Mouse (Mus musculus): Measurements from ENCODE around the gene Tax1bp1. TPM values are rescaled to one million over a fixed set of nuclear protein-coding genes. Genes with fewer than 3 reads are reported as not detected.
"Not testable (repeated sequence)": the region's sequence is repeated elsewhere in the genome, so short reads cannot be mapped to it uniquely, and the experiment has no call there.

The Tax1bp1 gene
- polyA plus RNA-seq, 1 experiment: 46.7 TPM

DNA sequence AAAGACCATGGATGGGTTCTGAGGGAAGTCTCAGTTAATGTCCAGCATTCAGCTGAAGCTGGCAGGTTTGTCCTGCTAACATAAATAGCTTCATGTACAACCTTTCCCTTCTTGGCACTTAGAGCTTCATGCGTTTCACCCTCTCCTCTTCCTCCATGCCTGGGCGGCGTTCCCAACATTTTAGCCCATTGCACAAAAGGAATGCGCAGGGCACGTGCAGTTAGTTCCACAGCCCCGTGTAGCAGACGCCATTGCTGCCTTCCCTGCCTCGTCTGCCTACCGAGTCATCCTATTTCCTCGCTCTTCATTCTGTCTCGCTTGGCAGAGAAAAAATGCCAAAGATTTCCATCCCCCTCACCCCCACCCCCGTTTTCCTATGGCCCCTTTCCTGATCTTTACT is 39.0 kb upstream of the Tax1bp1 start:
- DNase-seq: no peak
- WGBS: 94% methylated on average over 12 of the region's 12 CpGs
- Histone ChIP-seq H3K27ac (ENCODE audit: control insufficient read depth, insufficient read depth, low read length) (no peak overlapping the region), H3K4me1 (replicated peaks; ENCODE audit: control insufficient read depth, insufficient read depth, low read length) (peaks cover 7% of the 10 kb centered on the region), H3K4me3 (ENCODE audit: control insufficient read depth, insufficient read depth, low read length) (no peak overlapping the region), H3K27me3 (ENCODE audit: control insufficient read depth, insufficient read depth, low read length) (no peaks in the 10 kb centered on the region), H3K36me3 (ENCODE audit: control insufficient read depth, insufficient read depth, low read length) (no peaks in the 10 kb centered on the region)
- TF ChIP-seq CTCF (IDR thresholded peaks at IDR 0.05; ENCODE audit: borderline replicate concordance, control insufficient read depth, extremely low read depth, insufficient read depth, low read length, poor library complexity) (no peak), POLR2A (IDR thresholded peaks at IDR 0.05; ENCODE audit: control insufficient read depth, extremely low read depth, insufficient read depth, low read length, poor library complexity) (no peak)

GRCm38 (mm10) chr6:52675222-52675921 is 38.2 kb upstream of the Tax1bp1 start:
- no peak for DNase-seq
- H3K27ac ChIP-seq (ENCODE audit: control insufficient read depth, insufficient read depth, low read length): no peak overlapping the region
- 68% methylated on average over 4 of the region's 4 CpGs for WGBS

DNA sequence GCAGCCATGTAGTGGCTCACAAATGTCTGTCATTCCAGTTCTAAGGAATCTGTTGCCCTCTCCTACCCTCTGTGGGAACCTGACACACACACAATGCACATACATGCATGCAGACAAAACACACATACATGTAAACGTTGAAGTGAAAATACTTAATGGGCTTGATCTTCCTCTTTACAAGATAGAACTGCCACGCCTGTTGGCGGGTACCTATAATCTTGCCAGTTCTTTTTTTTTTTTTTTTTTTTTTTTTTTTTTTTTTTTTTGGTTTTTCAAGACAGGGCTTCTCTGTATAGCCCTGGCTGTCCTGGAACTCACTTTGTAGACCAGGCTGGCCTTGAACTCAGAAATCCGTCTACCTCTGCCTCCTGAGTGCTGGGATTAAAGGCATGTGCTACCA is 36.0 kb upstream of the Tax1bp1 start:
- not testable (repeated sequence) for H3K36me3 ChIP-seq (ENCODE audit: control insufficient read depth, insufficient read depth, low read length); H3K4me1 ChIP-seq (replicated peaks; ENCODE audit: control insufficient read depth, insufficient read depth, low read length); DNase-seq; H3K27ac ChIP-seq (ENCODE audit: control insufficient read depth, insufficient read depth, low read length); H3K4me3 ChIP-seq (ENCODE audit: control insufficient read depth, insufficient read depth, low read length); H3K27me3 ChIP-seq (ENCODE audit: control insufficient read depth, insufficient read depth, low read length)
- 73% methylated on average over 4 of the region's 4 CpGs for WGBS

More at GRCm38 (mm10) chr6:52675222-52675921, 38.2 kb upstream of the Tax1bp1 start:
- Histone ChIP-seq H3K4me3 (ENCODE audit: control insufficient read depth, insufficient read depth, low read length) (no peak overlapping the region), H3K27me3 (ENCODE audit: control insufficient read depth, insufficient read depth, low read length) (no peaks in the 10 kb centered on the region), H3K36me3 (ENCODE audit: control insufficient read depth, insufficient read depth, low read length) (no peaks in the 10 kb centered on the region), H3K4me1 (replicated peaks; ENCODE audit: control insufficient read depth, insufficient read depth, low read length) (peaks cover 7% of the 10 kb centered on the region)
- no peak for TF ChIP-seq CTCF (IDR thresholded peaks at IDR 0.05; ENCODE audit: borderline replicate concordance, control insufficient read depth, extremely low read depth, insufficient read depth, low read length, poor library complexity)
- no peak for TF ChIP-seq POLR2A (IDR thresholded peaks at IDR 0.05; ENCODE audit: control insufficient read depth, extremely low read depth, insufficient read depth, low read length, poor library complexity)

DNA sequence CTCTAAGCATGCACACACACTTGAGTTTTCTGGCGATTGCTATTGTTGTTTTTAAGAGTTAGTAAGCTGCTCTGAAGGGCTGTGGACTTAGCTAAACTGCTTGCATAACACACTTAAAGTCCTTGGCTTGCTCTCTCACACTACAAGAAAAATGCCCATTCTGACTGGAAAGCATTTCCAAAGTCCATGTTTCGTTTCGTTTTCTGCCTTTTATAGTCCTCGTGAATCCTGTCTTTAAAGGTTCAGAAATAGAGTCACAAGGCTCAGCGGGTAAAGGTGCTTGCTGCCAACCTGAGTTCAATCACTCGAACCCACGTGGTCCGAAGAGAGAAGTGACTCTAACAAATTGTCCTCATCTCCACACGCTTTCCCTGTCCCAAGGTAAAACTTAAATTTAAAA is 34.0 kb upstream of the Tax1bp1 start:
- no peak for DNase-seq
- peaks cover 7% of the 10 kb centered on the region for H3K4me1 ChIP-seq (replicated peaks; ENCODE audit: control insufficient read depth, insufficient read depth, low read length)
- WGBS: 94% methylated on average over 9 of the region's 9 CpGs

GRCm38 (mm10) chr6:52680458-52681032 is 33.0 kb upstream of the Tax1bp1 start:
- Histone ChIP-seq H3K4me3 (ENCODE audit: control insufficient read depth, insufficient read depth, low read length) (no peak overlapping the region), H3K4me1 (replicated peaks; ENCODE audit: control insufficient read depth, insufficient read depth, low read length) (peaks cover 7% of the 10 kb centered on the region), H3K36me3 (ENCODE audit: control insufficient read depth, insufficient read depth, low read length) (no peaks in the 10 kb centered on the region), H3K27me3 (ENCODE audit: control insufficient read depth, insufficient read depth, low read length) (peaks cover 3% of the 10 kb centered on the region; the same call in 1 of the 2 replicates), H3K27ac (ENCODE audit: control insufficient read depth, insufficient read depth, low read length) (no peak overlapping the region)
- no peak for TF ChIP-seq POLR2A (IDR thresholded peaks at IDR 0.05; ENCODE audit: control insufficient read depth, extremely low read depth, insufficient read depth, low read length, poor library complexity)
- TF ChIP-seq CTCF (IDR thresholded peaks at IDR 0.05; ENCODE audit: borderline replicate concordance, control insufficient read depth, extremely low read depth, insufficient read depth, low read length, poor library complexity): no peak
- WGBS: 74% methylated on average over 8 of the region's 8 CpGs
- no peak for DNase-seq

More for the DNA sequence above, 34.0 kb upstream of the Tax1bp1 start:
- no peak for TF ChIP-seq CTCF (IDR thresholded peaks at IDR 0.05; ENCODE audit: borderline replicate concordance, control insufficient read depth, extremely low read depth, insufficient read depth, low read length, poor library complexity)
- TF ChIP-seq POLR2A (IDR thresholded peaks at IDR 0.05; ENCODE audit: control insufficient read depth, extremely low read depth, insufficient read depth, low read length, poor library complexity): no peak
- H3K27me3 ChIP-seq (ENCODE audit: control insufficient read depth, insufficient read depth, low read length): peaks cover 3% of the 10 kb centered on the region; the same call in 1 of the 2 replicates
- H3K4me3 ChIP-seq (ENCODE audit: control insufficient read depth, insufficient read depth, low read length): no peak overlapping the region
- no peaks in the 10 kb centered on the region for H3K36me3 ChIP-seq (ENCODE audit: control insufficient read depth, insufficient read depth, low read length)
- no peak overlapping the region for H3K27ac ChIP-seq (ENCODE audit: control insufficient read depth, insufficient read depth, low read length)

GRCm38 (mm10) chr6:52681847-52682485 is 31.6 kb upstream of the Tax1bp1 start:
- Histone ChIP-seq H3K27ac (ENCODE audit: control insufficient read depth, insufficient read depth, low read length) (no peak overlapping the region), H3K4me1 (replicated peaks; ENCODE audit: control insufficient read depth, insufficient read depth, low read length) (peaks cover 7% of the 10 kb centered on the region), H3K4me3 (ENCODE audit: control insufficient read depth, insufficient read depth, low read length) (no peak overlapping the region), H3K27me3 (ENCODE audit: control insufficient read depth, insufficient read depth, low read length) (peaks cover 3% of the 10 kb centered on the region; the same call in 1 of the 2 replicates), H3K36me3 (ENCODE audit: control insufficient read depth, insufficient read depth, low read length) (no peaks in the 10 kb centered on the region)
- TF ChIP-seq CTCF (IDR thresholded peaks at IDR 0.05; ENCODE audit: borderline replicate concordance, control insufficient read depth, extremely low read depth, insufficient read depth, low read length, poor library complexity): no peak
- no peak for TF ChIP-seq POLR2A (IDR thresholded peaks at IDR 0.05; ENCODE audit: control insufficient read depth, extremely low read depth, insufficient read depth, low read length, poor library complexity)
- WGBS: 91% methylated on average over 6 of the region's 6 CpGs
- DNase-seq: no peak
